Mouse (Mus musculus) embryonic facial prominence, embryonic 13.5 days (tissue): ENCODE measurements around the gene Gns. TPM values are rescaled to one million over a fixed set of nuclear protein-coding genes. Genes with fewer than 3 reads are reported as not detected.

ENCODE experiments used
- ATAC-seq: fragments of 200-750 bp; cut with Nextera tagmentation; 2 replicates; pipeline ENCODE4 v1.8.0; 2017; ENCODE audit warnings: low read depth; ENCODE audit not compliant: insufficient number of reproducible peaks, insufficient read depth, low FRiP score, low TSS enrichment
- H3K27ac ChIP-seq: fragments of 300-500 bp; sonication (generic); 2 replicates; pipeline ENCODE4 v1.5.1; 2015; ENCODE audit warnings: moderate library complexity, mild to moderate bottlenecking, inconsistent platforms
- H3K27me3 ChIP-seq: fragments of 300-500 bp; sonication (generic); 2 replicates; pipeline ENCODE4 v1.6.1; 2015; ENCODE audit warnings: mild to moderate bottlenecking, inconsistent platforms
- H3K36me3 ChIP-seq: fragments of 300-500 bp; sonication (generic); 2 replicates; pipeline ENCODE4 v1.6.1; 2015; ENCODE audit warnings: mild to moderate bottlenecking, inconsistent platforms
- H3K4me1 ChIP-seq: fragments of 300-500 bp; sonication (generic); 2 replicates; pipeline ENCODE4 v1.6.1; 2015; ENCODE audit warnings: inconsistent platforms
- H3K4me2 ChIP-seq: fragments of 300-500 bp; sonication (generic); 2 replicates; pipeline ENCODE4 v1.6.1; 2015; ENCODE audit warnings: moderate library complexity, mild to moderate bottlenecking, inconsistent platforms
- H3K4me3 ChIP-seq: fragments of 300-500 bp; sonication (generic); 2 replicates; pipeline ENCODE4 v1.5.1; 2015; ENCODE audit warnings: mild to moderate bottlenecking, inconsistent platforms
- H3K9ac ChIP-seq: fragments of 300-500 bp; sonication (generic); 2 replicates; pipeline ENCODE4 v1.6.1; 2015; ENCODE audit warnings: mild to moderate bottlenecking, inconsistent platforms
- H3K9me3 ChIP-seq: fragments of 300-500 bp; sonication (generic); 2 replicates; pipeline ENCODE4 v1.6.1; 2016; ENCODE audit warnings: inconsistent platforms
- WGBS: fragments of 180-500 bp; shearing (Covaris S2); methylation state at CpG from one replicate; pipeline ENCODE4 v1.1.7; 2015; ENCODE audit warnings: mixed read lengths; 5-methylcytosine and 5-hydroxymethylcytosine counted together
- polyA plus RNA-seq: library from polyadenylated mRNA; unstranded; fragments of >200 nt; fragmentation: Nextera tagmentation; extraction: Ambion mirVana; gene quantifications from 2 replicates; pipeline ENCODE4 v1.2.1, GENCODE M21; 2015

Gns gene
- polyA plus RNA-seq, 1 experiment from 2014 or later: 48.5 TPM

DNA sequence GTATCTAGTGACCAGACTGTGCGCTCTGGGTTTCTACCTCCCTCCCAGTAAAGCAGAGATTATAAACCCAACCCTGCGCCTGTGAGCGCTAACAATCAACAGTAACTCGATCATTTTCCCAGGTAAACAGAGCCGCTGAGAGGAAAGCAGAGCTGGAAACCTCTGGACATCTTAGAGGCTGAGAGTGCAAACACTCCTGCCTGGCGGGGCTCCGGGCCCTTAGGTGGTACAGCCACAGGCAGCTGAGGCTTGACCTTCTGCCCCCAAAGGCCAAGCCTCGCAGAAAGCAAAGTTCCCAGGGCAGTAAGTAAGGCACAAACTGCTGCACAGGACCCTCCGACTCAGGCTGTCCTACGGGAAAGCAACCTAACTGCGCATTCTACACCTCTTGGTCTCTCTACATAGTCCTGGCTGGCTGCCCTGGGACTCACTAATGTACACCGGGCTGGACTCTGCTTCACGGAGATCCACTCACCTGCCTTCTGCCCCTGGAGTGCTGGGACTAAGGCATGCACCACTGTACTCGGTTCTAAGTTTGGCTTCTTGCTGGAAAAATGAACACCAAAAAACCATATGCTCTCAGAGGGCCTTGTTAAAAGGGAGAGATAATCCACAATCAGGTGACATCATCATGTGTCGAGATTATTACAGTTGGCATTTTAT lies 69.7 kb downstream of the Gns start:
- no peak for ATAC-seq
- H3K4me3 ChIP-seq: no peak overlapping the region
- no peaks in the 10 kb centered on the region for H3K36me3 ChIP-seq
- 0 out of 2 replicates have a peak overlapping the region, but pooled peaks have one; percentile 22 for H3K27ac ChIP-seq
- H3K4me1 ChIP-seq: peaks cover 78% of the 10 kb centered on the region
- H3K9ac ChIP-seq: no peak overlapping the region
- no peaks in the 10 kb centered on the region for H3K9me3 ChIP-seq
- 55% methylated on average over 15 of the region's 15 CpGs for WGBS
- H3K27me3 ChIP-seq: no peaks in the 10 kb centered on the region
- H3K4me2 ChIP-seq: no peak overlapping the region

DNA sequence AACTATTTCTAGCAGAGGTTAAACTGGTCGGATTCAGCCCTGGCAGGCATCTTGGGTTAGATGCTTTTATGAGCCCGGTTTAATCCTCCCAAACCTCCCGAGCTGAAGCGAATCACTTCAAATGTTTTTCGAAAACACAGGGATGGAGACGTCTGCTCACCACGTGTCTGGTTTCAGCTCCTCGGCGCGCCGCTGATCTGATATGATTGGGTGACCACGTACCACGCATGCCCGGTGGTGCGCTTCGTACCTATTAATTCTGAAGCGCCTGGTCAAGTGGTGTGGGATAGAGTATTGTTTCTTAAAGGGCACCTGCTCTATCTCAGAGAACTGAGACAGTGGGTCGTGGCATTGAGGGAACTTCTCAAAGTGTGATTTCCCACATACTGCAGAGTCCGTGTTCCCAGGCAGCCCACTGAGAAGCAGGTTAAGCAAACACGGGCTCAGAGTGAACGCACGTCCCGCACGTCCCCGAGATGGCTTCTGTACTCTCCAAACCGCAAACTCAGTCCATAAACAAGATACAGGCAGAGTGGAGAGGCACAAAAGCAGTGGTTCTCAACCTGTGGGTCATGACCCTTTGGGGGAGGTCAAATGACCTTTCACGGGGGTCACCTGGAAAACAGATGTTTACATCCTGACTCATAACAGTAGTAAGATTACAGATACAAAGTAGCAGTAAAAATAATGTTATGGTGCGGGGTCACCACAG lies 70.8 kb downstream of the Gns start:
- Histone ChIP-seq H3K27ac (peak overlapping the region; percentile 83), H3K27me3 (no peaks in the 10 kb centered on the region), H3K4me2 (peak overlapping the region; percentile 53), H3K36me3 (no peaks in the 10 kb centered on the region), H3K4me1 (peaks cover 77% of the 10 kb centered on the region), H3K4me3 (peak overlapping the region; percentile 23), H3K9me3 (no peaks in the 10 kb centered on the region), H3K9ac (0 out of 2 replicates have a peak overlapping the region, but pooled peaks have one; percentile 16)
- WGBS: 23% methylated on average over 28 of the region's 28 CpGs
- ATAC-seq: no peak

DNA sequence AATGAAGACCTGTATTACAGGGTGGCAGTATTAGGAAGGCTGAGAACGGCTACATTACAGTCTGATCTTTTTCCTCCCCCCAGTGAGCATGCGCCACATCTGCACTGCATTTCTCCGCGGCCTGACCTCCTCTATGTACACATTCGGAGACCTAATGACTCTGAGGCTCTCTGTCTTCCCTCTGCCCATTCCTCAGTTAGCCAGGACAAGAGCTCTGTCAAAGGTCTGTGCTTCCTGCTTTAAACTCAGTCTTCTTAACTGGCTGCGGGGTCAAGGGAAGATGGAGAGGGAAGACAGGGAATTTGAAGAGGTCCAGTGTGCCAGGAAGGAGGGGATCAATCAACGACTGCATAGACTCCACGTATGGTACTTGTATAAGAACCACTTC lies 71.4 kb downstream of the Gns start:
- ATAC-seq: no peak
- H3K4me1 ChIP-seq: peaks cover 75% of the 10 kb centered on the region

DNA sequence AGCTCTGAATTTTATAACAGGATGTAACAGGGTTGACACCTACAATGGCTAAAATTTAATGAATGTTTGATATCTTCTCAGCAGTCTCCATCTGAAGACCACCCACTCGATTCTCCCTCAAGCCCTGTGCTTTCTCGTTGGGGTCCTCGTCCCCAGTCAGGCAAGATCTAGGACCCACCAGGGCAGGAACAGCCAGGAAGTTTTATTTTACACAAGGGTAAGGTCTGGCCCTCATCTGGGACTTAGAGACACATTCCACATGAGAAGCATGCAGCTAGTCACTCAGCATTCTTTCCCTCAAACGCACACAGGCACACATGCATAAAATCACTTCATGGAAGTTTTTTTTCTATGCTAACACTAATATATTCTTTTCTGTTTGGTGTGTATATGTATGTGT lies 71.8 kb downstream of the Gns start:
- H3K4me3 ChIP-seq: 0 out of 2 replicates have a peak overlapping the region, but pooled peaks have one; percentile 23
- WGBS: 13% methylated on average over 4 of the region's 4 CpGs

More for the DNA sequence above, 71.4 kb downstream of the Gns start:
- Histone ChIP-seq H3K27me3 (no peaks in the 10 kb centered on the region), H3K9me3 (no peaks in the 10 kb centered on the region), H3K4me2 (peak overlapping the region; percentile 53), H3K27ac (peak overlapping the region; percentile 83), H3K36me3 (no peaks in the 10 kb centered on the region), H3K9ac (no peak overlapping the region), H3K4me3 (peak overlapping the region; percentile 23)
- WGBS: 15% methylated on average over 8 of the region's 8 CpGs

DNA sequence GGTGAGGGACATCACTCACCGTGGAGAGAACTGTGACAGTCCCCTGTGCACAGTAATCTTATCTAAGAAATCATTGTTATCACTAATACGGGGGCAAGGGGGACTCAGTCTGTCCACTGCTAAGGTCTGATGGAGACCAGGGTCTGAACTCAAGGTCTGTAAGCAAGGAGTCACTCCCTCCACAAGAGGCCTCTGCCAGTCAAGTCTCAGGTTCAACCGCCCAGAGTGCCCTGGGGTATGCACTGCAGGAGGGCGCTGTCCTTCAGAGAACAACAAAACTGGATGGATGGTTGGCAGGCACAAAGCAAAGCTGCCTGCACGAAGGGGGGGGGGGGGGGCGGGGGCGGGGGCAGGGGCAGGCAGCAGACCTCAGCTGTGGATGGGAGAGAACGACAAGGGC lies 73.2 kb downstream of the Gns start:
- H3K27ac ChIP-seq: peak overlapping the region; percentile 39; the same call in 1 of the 2 replicates
- H3K4me2 ChIP-seq: no peak overlapping the region
- no peaks in the 10 kb centered on the region for H3K9me3 ChIP-seq
- WGBS: 68% methylated on average over 5 of the region's 8 CpGs
- no peak overlapping the region for H3K9ac ChIP-seq
- no peak for ATAC-seq
- H3K4me1 ChIP-seq: peaks cover 64% of the 10 kb centered on the region
- no peaks in the 10 kb centered on the region for H3K36me3 ChIP-seq
- H3K4me3 ChIP-seq: no peak overlapping the region
- no peaks in the 10 kb centered on the region for H3K27me3 ChIP-seq

More for the DNA sequence above, 71.8 kb downstream of the Gns start:
- no peak overlapping the region for H3K9ac ChIP-seq
- no peaks in the 10 kb centered on the region for H3K36me3 ChIP-seq
- H3K4me1 ChIP-seq: peaks cover 73% of the 10 kb centered on the region
- H3K27me3 ChIP-seq: no peaks in the 10 kb centered on the region
- ATAC-seq: no peak
- H3K9me3 ChIP-seq: no peaks in the 10 kb centered on the region
- H3K4me2 ChIP-seq: peak overlapping the region; percentile 53
- peak overlapping the region; percentile 83 for H3K27ac ChIP-seq

DNA sequence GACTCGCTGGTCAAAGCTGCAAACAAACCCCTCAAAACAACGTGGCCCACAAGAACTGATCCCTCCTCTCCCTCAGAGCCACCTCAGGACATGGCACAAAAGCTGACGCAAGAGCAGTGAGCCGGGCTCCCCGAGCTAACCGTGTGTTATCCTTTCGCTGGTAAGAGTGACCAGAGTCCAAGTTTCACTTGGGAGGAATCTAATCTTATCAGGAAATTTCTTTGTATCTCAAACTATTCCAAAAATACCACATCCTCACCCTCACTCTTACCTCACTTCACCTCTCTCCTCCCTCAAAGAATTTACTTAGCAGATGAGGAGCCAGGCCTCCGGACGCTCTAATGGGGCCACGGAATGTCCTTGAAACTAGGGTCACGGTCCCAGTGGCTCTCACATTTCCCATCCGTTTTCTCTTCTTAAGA lies 74.4 kb downstream of the Gns start:
- Histone ChIP-seq H3K4me1 (peaks cover 62% of the 10 kb centered on the region), H3K27me3 (no peaks in the 10 kb centered on the region), H3K9ac (no peak overlapping the region), H3K36me3 (peaks cover 4% of the 10 kb centered on the region; the same call in 1 of the 2 replicates), H3K4me3 (no peak overlapping the region), H3K4me2 (no peak overlapping the region), H3K27ac (no peak overlapping the region), H3K9me3 (no peaks in the 10 kb centered on the region)
- ATAC-seq: no peak
- WGBS: 85% methylated on average over 12 of the region's 12 CpGs

DNA sequence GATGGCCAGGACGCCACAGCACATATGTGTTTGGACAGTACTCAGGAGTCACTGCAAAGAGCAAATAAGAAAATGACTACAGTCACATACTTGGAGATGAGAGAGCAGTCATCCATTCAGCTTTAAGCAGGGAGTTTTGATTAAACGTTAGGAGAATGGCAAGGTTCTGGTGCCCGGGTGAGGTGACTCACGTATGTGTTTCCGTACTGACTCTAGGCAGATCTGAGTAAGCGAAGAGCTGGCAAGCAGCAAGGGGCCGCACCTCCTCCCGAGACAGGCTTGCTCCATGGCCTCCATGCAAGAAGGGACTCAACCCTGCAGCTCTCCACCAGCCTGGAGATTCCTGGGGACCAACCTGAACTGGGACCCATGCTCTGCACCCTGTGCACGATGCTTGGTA lies 78.9 kb downstream of the Gns start:
- Histone ChIP-seq H3K4me3 (no peak overlapping the region), H3K9ac (no peak overlapping the region), H3K36me3 (peaks cover 4% of the 10 kb centered on the region; the same call in 1 of the 2 replicates), H3K27me3 (no peaks in the 10 kb centered on the region), H3K9me3 (no peaks in the 10 kb centered on the region), H3K27ac (0 out of 2 replicates have a peak overlapping the region, but pooled peaks have one; percentile 48), H3K4me1 (peaks cover 47% of the 10 kb centered on the region), H3K4me2 (no peak overlapping the region)
- ATAC-seq: no peak
- 88% methylated on average over 9 of the region's 9 CpGs for WGBS

DNA sequence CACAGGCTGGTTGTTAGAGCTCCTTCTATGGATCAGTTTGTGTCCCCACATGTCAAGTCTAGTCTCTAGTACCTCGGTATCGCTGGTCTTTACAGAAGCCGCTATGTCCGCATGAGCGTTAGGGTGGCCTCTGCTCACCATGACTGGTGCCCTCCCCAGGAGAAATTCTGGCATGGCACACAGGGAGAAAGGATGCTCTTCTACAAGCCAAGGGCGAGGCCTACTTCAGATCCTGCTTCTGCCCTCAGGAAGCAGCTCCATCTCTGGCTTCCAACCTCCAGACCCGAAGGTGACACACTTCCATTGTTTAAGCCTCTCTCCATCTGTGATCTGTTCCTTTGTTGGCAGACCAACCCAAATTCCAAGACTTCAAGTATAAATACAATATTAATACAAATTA lies 79.3 kb downstream of the Gns start:
- no peak overlapping the region for H3K9ac ChIP-seq
- no peaks in the 10 kb centered on the region for H3K27me3 ChIP-seq
- 91% methylated on average over 7 of the region's 7 CpGs for WGBS
- no peak overlapping the region for H3K4me3 ChIP-seq
- peaks cover 47% of the 10 kb centered on the region for H3K4me1 ChIP-seq
- H3K9me3 ChIP-seq: no peaks in the 10 kb centered on the region
- peaks cover 4% of the 10 kb centered on the region; the same call in 1 of the 2 replicates for H3K36me3 ChIP-seq
- H3K27ac ChIP-seq: peak overlapping the region; percentile 48; the same call in 1 of the 2 replicates
- H3K4me2 ChIP-seq: no peak overlapping the region
- no peak for ATAC-seq

DNA sequence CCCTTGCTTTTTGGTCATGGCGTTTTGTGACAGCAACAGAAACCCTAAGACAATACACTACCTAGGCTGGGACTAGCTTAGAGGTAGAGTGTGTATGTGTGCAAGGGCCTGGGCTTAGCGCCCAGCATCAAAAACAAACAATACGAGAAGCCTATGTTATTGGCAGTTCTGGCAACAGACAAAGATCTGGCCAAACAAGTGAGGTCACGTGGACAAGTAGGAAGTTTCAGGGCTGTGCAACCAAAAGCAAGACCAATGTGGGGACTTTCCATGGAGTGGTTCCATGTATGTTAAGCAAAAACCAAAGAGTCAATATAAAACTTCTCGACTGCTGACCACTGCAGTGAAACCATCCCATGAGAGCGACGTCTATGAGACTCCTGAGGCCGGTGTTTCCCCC lies 80.9 kb downstream of the Gns start:
- Histone ChIP-seq H3K4me1 (peaks cover 34% of the 10 kb centered on the region), H3K4me3 (no peak overlapping the region), H3K9me3 (no peaks in the 10 kb centered on the region), H3K27me3 (no peaks in the 10 kb centered on the region), H3K27ac (no peak overlapping the region), H3K4me2 (no peak overlapping the region), H3K36me3 (peaks cover 4% of the 10 kb centered on the region; the same call in 1 of the 2 replicates), H3K9ac (no peak overlapping the region)
- ATAC-seq: no peak
- 92% methylated on average over 8 of the region's 8 CpGs for WGBS

Other genes with a start within 250 kb of the Gns start
- gene Tbc1d30, start 13.8 kb upstream of the Gns start, polyA plus RNA-seq: 1.6 and 2.1 TPM in 2 replicates
- gene Rassf3, start 111.3 kb downstream of the Gns start, polyA plus RNA-seq: 17.7 and 20.8 TPM in 2 replicates
- gene Tbk1, start 221.7 kb downstream of the Gns start, polyA plus RNA-seq: 32.3 and 35.9 TPM in 2 replicates